Mouse (Mus musculus): Measurements from ENCODE around the gene Ambra1.

Gene Ambra1

GRCm38 (mm10) chr2:91872658-91873057 lies 142.7 kb downstream of the Ambra1 start:
- no peak for DNase-seq (ENCODE audit: low spot score in 2 of 2)

- no peak for DNase-seq (ENCODE audit: low spot score in 2 of 2)
These were observed 146.3 kb downstream of the Ambra1 start for GRCm38 (mm10) chr2:91876000-91876805.

- DNase-seq (ENCODE audit: low spot score in 2 of 2), result no peak
These were observed 146.8 kb downstream of the Ambra1 start for GRCm38 (mm10) chr2:91876806-91877140.

DNA sequence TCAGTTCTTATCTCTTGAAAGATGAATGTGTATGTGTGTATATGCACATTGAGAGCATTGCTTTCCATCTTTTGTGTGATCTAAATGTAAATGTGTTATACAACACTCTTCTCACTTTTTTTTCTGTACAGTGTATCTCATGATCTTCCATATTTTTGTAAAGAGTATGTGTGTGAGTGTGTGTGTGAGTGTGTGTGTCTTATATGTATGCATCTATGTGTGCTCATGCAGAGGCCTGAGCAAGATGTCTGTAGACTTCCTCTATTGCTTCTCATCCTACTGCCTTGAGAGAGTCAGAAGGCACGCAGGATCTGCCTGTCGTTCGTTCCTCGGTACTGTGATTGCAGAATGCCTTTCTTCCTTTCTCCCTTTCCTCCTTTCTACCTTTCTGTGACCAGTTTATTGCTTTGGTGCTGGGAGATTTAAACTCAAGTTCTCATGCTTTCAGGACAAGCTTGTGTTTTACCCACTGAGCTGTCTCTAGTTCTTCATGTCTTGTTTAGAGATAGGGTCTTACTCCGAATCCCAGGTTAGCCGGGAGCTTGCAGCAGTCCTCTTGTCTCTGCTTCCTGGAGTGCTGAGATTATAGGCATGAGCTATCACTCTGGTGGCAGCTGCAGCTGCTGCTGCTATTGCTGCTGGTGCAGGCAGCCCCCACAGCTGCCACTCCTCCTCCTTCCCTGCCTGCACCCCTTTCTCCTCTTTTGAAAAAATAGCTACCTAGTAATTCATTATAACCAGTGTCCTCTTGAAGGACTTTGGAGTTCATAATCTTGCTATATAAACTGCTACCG lies 148.7 kb downstream of the Ambra1 start:
- DNase-seq (ENCODE audit: low spot score in 2 of 2), result no peak

GRCm38 (mm10) chr2:91883961-91884360 lies 154.0 kb downstream of the Ambra1 start:
- no peak for DNase-seq (ENCODE audit: low spot score in 2 of 2)

DNA sequence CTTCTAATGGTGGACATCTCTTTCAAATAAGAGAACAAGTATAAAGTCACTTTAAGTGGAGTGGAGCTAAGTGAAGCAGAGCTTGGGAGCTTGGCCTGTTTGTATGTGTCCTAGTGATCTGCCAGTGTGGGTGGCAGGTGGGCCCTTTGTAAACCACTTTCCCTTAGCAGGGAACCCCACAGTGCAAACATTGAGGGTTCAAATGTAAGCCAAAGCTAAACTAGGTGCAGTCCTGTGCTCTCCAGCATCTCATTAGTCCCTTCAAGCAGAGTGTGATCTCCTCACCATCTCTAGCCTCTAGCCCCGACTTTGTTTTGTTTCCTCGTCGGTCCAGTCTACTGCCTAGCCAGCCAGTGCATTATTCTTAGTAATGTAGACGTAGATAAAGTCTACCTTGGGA lies 154.7 kb downstream of the Ambra1 start:
- DNase-seq (ENCODE audit: low spot score in 2 of 2), result no peak

- DNase-seq (ENCODE audit: low spot score in 2 of 2), result no peak
These were observed 164.8 kb downstream of the Ambra1 start for GRCm38 (mm10) chr2:91894716-91895115.

DNA sequence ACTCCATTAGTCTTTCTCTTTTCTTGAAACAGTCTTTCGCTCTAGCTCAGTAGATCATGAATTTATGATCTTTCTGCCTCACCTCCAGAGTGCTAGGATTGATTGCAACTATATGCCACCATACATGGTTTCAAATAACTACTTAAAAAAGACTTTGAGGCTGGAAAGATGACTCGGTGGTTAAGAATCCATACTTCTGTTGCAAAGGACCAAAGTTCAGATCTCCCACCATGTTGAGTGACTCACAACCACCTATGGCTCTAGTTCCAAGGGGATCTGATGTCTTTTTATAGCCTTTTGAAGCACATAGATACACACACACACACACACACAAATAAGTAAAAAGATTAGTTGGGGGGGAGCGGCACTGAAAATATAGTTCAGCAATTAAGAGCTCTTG lies 165.5 kb downstream of the Ambra1 start:
- no peak for DNase-seq (ENCODE audit: low spot score in 2 of 2)

GRCm38 (mm10) chr2:91897968-91898367 lies 168.0 kb downstream of the Ambra1 start:
- no peak for DNase-seq (ENCODE audit: low spot score in 2 of 2)

DNA sequence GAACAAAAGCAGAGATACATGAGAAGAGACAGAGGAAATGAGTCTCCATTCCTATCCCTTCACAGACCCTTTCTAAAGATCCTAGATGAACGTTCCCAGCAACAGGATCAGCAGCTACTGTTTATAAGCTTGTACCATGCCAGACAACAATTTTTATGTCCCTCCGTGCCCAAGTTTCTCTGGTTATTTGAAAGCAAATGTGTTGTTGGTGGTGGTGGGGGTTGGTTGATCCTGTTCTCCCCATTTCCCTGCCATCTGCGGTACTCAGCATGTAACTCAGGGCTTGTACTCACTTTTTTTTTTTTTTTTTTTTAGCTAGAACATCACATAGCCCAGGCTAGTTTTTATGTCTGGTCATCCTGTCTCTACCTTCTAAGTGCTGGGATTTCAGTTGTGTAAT lies 169.2 kb downstream of the Ambra1 start:
- no peak for DNase-seq (ENCODE audit: low spot score in 2 of 2)

GRCm38 (mm10) chr2:91900431-91900830 lies 170.5 kb downstream of the Ambra1 start:
- DNase-seq (ENCODE audit: low spot score in 2 of 2), result no peak

- no peak for DNase-seq (ENCODE audit: low spot score in 2 of 2)
These were observed 172.4 kb downstream of the Ambra1 start for GRCm38 (mm10) chr2:91902336-91902735.

DNA sequence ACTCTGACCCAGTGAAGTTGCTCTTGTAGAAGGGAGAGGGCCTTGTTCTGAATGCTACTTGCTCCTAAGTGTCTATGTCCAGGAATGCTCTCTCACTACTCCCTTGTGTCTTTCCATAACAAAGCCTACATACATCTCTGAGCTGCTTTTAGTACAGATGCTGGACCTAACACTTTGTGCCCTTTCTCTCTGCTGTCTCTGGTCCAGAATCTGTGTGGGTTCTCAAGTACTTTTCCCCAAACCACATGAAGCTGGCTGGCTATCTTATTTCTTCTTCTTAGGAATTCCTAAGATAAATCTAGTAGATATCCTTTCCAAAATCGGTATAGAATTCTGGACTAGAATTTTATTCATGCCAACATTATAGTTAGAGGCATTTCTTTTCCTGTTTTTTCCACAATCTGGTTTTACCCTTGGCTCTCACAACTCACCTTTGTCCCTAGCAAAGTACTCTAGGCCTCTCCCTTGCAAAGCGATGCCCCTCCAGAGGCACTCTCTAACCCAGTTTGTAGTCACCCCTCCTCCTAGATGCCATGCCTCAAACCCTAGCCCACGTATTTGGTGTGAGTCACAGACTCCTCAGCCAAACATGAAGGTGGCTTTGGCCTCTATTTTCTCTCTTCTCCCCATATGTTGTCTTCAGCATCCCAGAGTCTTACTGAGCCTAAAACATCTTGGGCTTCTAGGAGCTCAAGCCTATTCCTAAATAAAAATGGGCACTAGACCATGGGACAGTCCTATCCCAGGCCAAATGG lies 173.4 kb downstream of the Ambra1 start:
- no peak for DNase-seq (ENCODE audit: low spot score in 2 of 2)

- DNase-seq (ENCODE audit: low spot score in 2 of 2), result no peak
These were observed 174.8 kb downstream of the Ambra1 start for GRCm38 (mm10) chr2:91904618-91905307.

DNA sequence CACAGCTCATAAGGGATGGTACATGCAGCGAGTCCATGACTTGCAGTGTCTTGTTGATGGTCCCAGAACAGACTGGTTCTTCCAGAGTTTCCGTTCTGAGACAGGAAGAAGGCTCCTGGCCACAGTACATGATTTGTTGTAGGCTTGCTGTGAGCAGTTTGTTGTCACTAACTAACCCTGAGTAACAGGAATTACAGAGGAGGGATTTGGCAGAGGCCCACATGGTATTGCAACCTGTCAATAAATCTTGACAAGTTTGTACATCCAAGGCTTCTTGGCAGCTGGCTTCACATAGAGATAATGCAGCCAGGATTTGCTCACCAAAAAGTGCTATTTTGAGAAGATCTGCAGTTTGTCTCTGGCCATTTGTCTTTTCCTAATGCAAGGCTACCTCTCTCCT lies 176.2 kb downstream of the Ambra1 start:
- DNase-seq (ENCODE audit: low spot score in 2 of 2), result no peak

DNA sequence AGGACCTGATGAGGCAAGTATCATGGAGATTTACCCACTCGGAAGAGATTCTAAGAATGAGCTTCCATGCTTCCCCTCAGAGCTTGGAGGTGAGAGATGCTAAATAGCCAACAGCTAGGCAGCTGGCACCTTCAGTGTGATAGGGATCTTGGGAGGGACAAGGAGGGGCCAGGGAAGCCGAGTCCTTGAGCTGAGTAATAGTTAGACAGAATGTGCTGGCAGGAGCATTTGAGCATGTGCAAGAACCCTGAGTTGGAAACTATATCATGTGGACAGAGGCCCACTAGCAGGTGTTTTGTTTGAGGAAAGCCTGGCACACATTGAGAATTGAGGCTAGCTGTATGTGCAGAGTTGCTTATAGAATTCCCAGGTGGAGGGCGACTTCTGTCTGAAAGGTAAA lies 182.7 kb downstream of the Ambra1 start:
- DNase-seq (ENCODE audit: low spot score in 2 of 2), result no peak

- DNase-seq (ENCODE audit: low spot score in 2 of 2), result no peak
These were observed 183.6 kb downstream of the Ambra1 start for GRCm38 (mm10) chr2:91913328-91914110.

DNA sequence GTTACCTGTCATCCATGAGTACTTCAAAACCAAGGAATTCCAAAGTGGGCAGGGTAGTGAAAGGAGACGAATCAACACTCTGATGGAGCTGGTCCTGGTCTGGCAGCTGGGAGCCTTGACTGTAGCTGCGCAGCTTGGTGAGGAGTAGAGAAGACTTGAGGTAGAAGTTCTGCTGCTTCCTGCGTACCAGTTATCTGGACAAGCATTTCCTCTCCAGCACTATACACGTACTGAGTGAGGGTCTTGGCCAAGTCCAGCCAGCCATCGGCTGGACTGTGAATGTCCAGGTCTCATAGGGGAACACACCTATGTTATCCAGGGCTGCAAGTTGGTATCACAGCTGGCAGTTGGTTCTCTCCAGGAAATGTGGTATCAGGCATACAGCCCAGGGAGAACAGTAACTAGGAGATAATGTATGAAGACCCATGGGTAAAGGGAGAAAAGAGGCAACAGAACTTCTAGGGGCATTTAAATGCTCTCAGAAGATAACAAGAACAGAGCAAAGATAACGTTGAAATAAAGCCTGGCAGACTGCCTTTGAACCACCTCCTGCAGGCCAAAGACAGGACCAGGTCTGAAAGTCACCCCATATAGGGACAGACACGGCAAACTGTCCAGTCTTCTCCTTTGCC lies 186.5 kb downstream of the Ambra1 start:
- no peak for DNase-seq (ENCODE audit: low spot score in 2 of 2)

DNA sequence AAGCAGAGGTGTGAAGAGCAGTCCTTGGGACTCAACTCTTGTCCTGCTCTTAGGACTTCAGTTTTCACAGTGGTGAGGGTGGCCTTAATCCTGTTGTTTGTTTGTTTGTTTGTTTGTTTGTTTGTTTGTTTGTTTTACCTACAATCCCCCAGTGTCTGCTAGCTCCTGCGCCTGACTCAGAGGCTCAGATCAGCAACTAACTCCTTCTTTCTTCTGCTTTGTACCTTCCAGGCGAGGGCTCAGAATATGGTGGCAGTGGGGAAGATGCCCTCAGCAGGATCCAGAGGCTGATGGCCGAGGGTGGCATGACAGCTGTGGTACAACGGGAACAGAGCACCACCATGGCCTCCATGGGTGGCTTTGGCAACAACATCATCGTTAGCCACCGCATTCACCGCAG lies 187.2 kb downstream of the Ambra1 start:
- no peak for DNase-seq (ENCODE audit: low spot score in 2 of 2)

DNA sequence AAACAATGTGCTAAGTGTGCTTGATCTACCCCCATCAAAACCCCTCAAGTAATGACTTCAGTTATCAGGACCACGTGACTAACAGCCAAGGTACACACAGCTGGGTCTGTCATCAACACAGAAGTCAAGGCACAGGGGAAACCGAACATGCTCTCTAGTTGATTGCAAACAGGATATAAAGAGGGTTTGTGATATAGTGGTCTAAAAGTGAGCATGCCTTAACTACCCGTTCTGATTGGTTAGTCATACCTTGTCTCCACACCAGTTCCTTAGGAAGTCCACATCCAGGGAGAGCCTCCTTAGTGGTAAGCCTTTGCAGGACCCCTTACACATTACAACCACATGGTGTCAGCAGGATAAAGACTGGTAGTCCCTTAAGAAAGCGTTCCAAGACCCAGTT lies 190.2 kb downstream of the Ambra1 start:
- no peak for DNase-seq (ENCODE audit: low spot score in 2 of 2)

Measured in spleen, postnatal 14 days (tissue).